In genomic region chr12:117154356-117155243, GRCm38 (mm10) we compare ENCODE assay signal across 7 mouse cellular contexts.
DNase-seq lines count a peak whose midpoint lies in the region; ATAC-seq and TF ChIP-seq lines count a peak whose summit lies in the region.

No protein-coding gene starts in this region.

- peak overlapping the region; percentile 86 for H3K4me2 ChIP-seq in lung, embryonic 14.5 days
- peak overlapping the region; percentile 75 for H3K4me2 ChIP-seq in limb, embryonic 11.5 days (ENCODE audit: low read depth, severe bottlenecking)

- no peak for TF ChIP-seq POLR2A in embryonic fibroblast, embryonic 13.5 days (IDR thresholded peaks at IDR 0.05; ENCODE audit: low read depth, low read length)
- no peak for TF ChIP-seq POLR2A in small intestine, adult 2 months (IDR thresholded peaks at IDR 0.05; ENCODE audit: low read depth, low read length)

- H3K4me3 ChIP-seq in lung, embryonic 14.5 days (ENCODE audit: low read depth, low read length), result peak overlapping the region; percentile 57
- H3K4me3 ChIP-seq in embryonic fibroblast, embryonic 13.5 days (ENCODE audit: insufficient read depth, low read length), result peak overlapping the region; percentile 54
- H3K4me3 ChIP-seq in limb, embryonic 11.5 days (ENCODE audit: low read depth, low read length), result peak overlapping the region; percentile 45
- peak overlapping the region; percentile 33; the same call in 1 of the 2 replicates for H3K4me3 ChIP-seq in small intestine, adult 2 months (ENCODE audit: low read depth, low read length)

- H3K36me3 ChIP-seq in lung, embryonic 14.5 days (ENCODE audit: insufficient read depth), result no peaks in the 10 kb centered on the region
- H3K36me3 ChIP-seq in limb, embryonic 11.5 days (ENCODE audit: control insufficient read depth, insufficient read depth, low read length), result no peaks in the 10 kb centered on the region
- H3K36me3 ChIP-seq in small intestine, adult 2 months (ENCODE audit: control insufficient read depth, insufficient read depth, low read length), result no peaks in the 10 kb centered on the region

- intact Hi-C loops in left cerebral cortex, postnatal 14 days (cut with DNase I), result loop anchor here (10.0 kb wide), 1 partner anchor 120 kb away; no protein-coding TSS in a partner anchor

- 2% methylated on average over 27 of the region's 27 CpGs for WGBS in lung, embryonic 14.5 days
- 2% methylated on average over 27 of the region's 27 CpGs for WGBS in limb, embryonic 11.5 days
- 4% methylated on average over 27 of the region's 27 CpGs for WGBS in small intestine, adult 2 months

- H3K27me3 ChIP-seq in lung, embryonic 14.5 days (ENCODE audit: insufficient read depth, low read length), result peaks cover 97% of the 10 kb centered on the region
- H3K27me3 ChIP-seq in limb, embryonic 11.5 days (ENCODE audit: control insufficient read depth, insufficient read depth, low read length), result peaks cover 83% of the 10 kb centered on the region
- peaks cover 21% of the 10 kb centered on the region for H3K27me3 ChIP-seq in small intestine, adult 2 months (ENCODE audit: control insufficient read depth, insufficient read depth, low read length)

- TF ChIP-seq CTCF in lung, embryonic 14.5 days (IDR thresholded peaks at IDR 0.05; ENCODE audit: low read depth), result no peak
- no peak for TF ChIP-seq CTCF in embryonic fibroblast, embryonic 13.5 days (IDR thresholded peaks at IDR 0.05; ENCODE audit: borderline replicate concordance, insufficient read depth, low read length)
- TF ChIP-seq CTCF in small intestine, adult 2 months (IDR thresholded peaks at IDR 0.05; ENCODE audit: extremely low read depth, insufficient read length, insufficient replicate concordance, low read depth, low read length), result no peak

- peak overlapping the region; percentile 49 for H3K9ac ChIP-seq in lung, embryonic 14.5 days
- H3K9ac ChIP-seq in limb, embryonic 11.5 days (ENCODE audit: low read length), result no peak overlapping the region; the same call in 1 of the 2 replicates

- no peak; the same call in 1 of the 2 replicates for ATAC-seq in lung, embryonic 14.5 days (ENCODE audit: insufficient read depth)
- ATAC-seq in limb, embryonic 11.5 days (ENCODE audit: insufficient number of reproducible peaks, low FRiP score, low TSS enrichment, low read depth), result no peak

- H3K27ac ChIP-seq in lung, embryonic 14.5 days (ENCODE audit: low read depth), result no peak overlapping the region
- no peak overlapping the region for H3K27ac ChIP-seq in embryonic fibroblast, embryonic 13.5 days (ENCODE audit: insufficient read depth, low read length)
- H3K27ac ChIP-seq in limb, embryonic 11.5 days (replicated peaks; ENCODE audit: low read depth, low read length), result no peak overlapping the region
- H3K27ac ChIP-seq in small intestine, adult 2 months (ENCODE audit: insufficient read depth, low read depth, low read length), result no peak overlapping the region

- H3K9me3 ChIP-seq in lung, embryonic 14.5 days (ENCODE audit: low read depth, low read length), result no peaks in the 10 kb centered on the region
- no peaks in the 10 kb centered on the region for H3K9me3 ChIP-seq in limb, embryonic 11.5 days (ENCODE audit: control insufficient read depth, low read length)

- H3K4me1 ChIP-seq in lung, embryonic 14.5 days (ENCODE audit: insufficient read depth), result 0 out of 2 replicates have a peak, but pooled peaks cover 4% of the 10 kb centered on the region
- H3K4me1 ChIP-seq in embryonic fibroblast, embryonic 13.5 days (ENCODE audit: control insufficient read depth, insufficient read depth, low read length), result 0 out of 2 replicates have a peak, but pooled peaks cover 3% of the 10 kb centered on the region
- H3K4me1 ChIP-seq in limb, embryonic 11.5 days (ENCODE audit: control insufficient read depth, insufficient read depth, low read length), result peaks cover 21% of the 10 kb centered on the region
- H3K4me1 ChIP-seq in small intestine, adult 2 months (ENCODE audit: control insufficient read depth, insufficient read depth, insufficient read length, low read length), result no peaks in the 10 kb centered on the region

- no peak for DNase-seq in lung, embryonic 14.5 days
- no peak for DNase-seq in lung, postnatal 14 days
- no peak for DNase-seq in limb, embryonic 11.5 days (ENCODE audit: low spot score)
- no peak for DNase-seq in cerebellum, adult 9-11 months
- no peak for DNase-seq in left cerebral cortex, postnatal 14 days (ENCODE audit: low spot score in 2 of 2)
